Mouse (Mus musculus) adrenal gland, postnatal 10 days (tissue): ENCODE data around the gene Ccdc177. TPM values are rescaled to one million over a fixed set of nuclear protein-coding genes. Genes with fewer than 3 reads are reported as not detected.

ENCODE experiments used
- DNase-seq: peaks from one replicate; pipeline ENCODE4 v3.0.0; 2021; ENCODE audit warnings: mixed read lengths
- total RNA-seq, 2 experiments: library from RNA; stranded (reverse); gene quantifications; 2 replicates each; pipeline ENCODE4 v1.2.3; 2021

Gene Ccdc177
- total RNA-seq, 2 experiments from 2014 or later: 0.06 to 0.12 TPM

GRCm38 (mm10) chr12:80736464-80737282 is 23.8 kb downstream of the Ccdc177 start:
- no peak for DNase-seq

GRCm38 (mm10) chr12:80734526-80735470 is 25.7 kb downstream of the Ccdc177 start:
- no peak for DNase-seq

- peak; percentile 60 for DNase-seq
Measured at GRCm38 (mm10) chr12:80730567-80730966, 29.9 kb downstream of the Ccdc177 start.

- DNase-seq: no peak
Measured at GRCm38 (mm10) chr12:80729758-80730530, 30.5 kb downstream of the Ccdc177 start.

- DNase-seq: no peak
Measured at GRCm38 (mm10) chr12:80728814-80729213, 31.7 kb downstream of the Ccdc177 start.

GRCm38 (mm10) chr12:80728207-80728606 is 32.3 kb downstream of the Ccdc177 start:
- DNase-seq: no peak

- DNase-seq: peak; percentile 91
Measured at GRCm38 (mm10) chr12:80724853-80725559, 35.5 kb downstream of the Ccdc177 start.

GRCm38 (mm10) chr12:80721458-80721857 is 39.0 kb downstream of the Ccdc177 start:
- DNase-seq: peak; percentile 16

GRCm38 (mm10) chr12:80720507-80720906 is 40.0 kb downstream of the Ccdc177 start:
- no peak for DNase-seq

- DNase-seq: no peak
Measured at GRCm38 (mm10) chr12:80719141-80719540, 41.3 kb downstream of the Ccdc177 start.

GRCm38 (mm10) chr12:80715915-80716314 is 44.6 kb downstream of the Ccdc177 start:
- no peak for DNase-seq

GRCm38 (mm10) chr12:80706915-80707604 is 53.4 kb downstream of the Ccdc177 start:
- DNase-seq: no peak

GRCm38 (mm10) chr12:80706208-80706914 is 54.1 kb downstream of the Ccdc177 start:
- no peak for DNase-seq

Other genes with a start within 250 kb of the Ccdc177 start
- gene Galnt16, start 242.4 kb downstream of the Ccdc177 start, total RNA-seq: 10 to 100 TPM; 16.3 to 16.8 TPM
- 10 to 100 TPM; 33.8 to 38.6 TPM for gene Slc39a9, start 116.8 kb downstream of the Ccdc177 start, total RNA-seq
- 10 to 100 TPM; 57.2 to 68.1 TPM for gene Erh, start 116.3 kb downstream of the Ccdc177 start, total RNA-seq
- under 1 TPM in 1 of 2 experiments, not detected in 1; 0.21 TPM for gene Plekhd1, start 68.1 kb downstream of the Ccdc177 start, total RNA-seq
- 10 to 100 TPM; 41.7 to 42.1 TPM for gene Susd6, start 29.8 kb upstream of the Ccdc177 start, total RNA-seq
- 100 to 1,000 TPM; 303 to 435 TPM for gene Srsf5, start 184.8 kb upstream of the Ccdc177 start, total RNA-seq
- 10 to 100 TPM; 24.7 to 77.6 TPM for gene Slc10a1, start 208.0 kb upstream of the Ccdc177 start, total RNA-seq